Mouse (Mus musculus) heart, embryonic 12.5 days (tissue): ENCODE results near the gene Cntrl. TPM values are rescaled to one million over a fixed set of nuclear protein-coding genes. Genes with fewer than 3 reads are reported as not detected.

ENCODE experiments used
- ATAC-seq: fragments of 200-750 bp; cut with Nextera tagmentation; 2 replicates; pipeline ENCODE4 v1.8.0; 2017; ENCODE audit warnings: moderate TSS enrichment, moderate library complexity; ENCODE audit not compliant: insufficient number of reproducible peaks, low FRiP score
- H3K27ac ChIP-seq: fragments of 300-500 bp; sonication (generic); 2 replicates; pipeline ENCODE4 v1.5.1; 2016; ENCODE audit warnings: mild to moderate bottlenecking, moderate library complexity; ENCODE audit not compliant: poor library complexity, severe bottlenecking
- H3K27me3 ChIP-seq: fragments of 300-500 bp; sonication (generic); replicated peaks from 2 replicates; pipeline ENCODE4 v1.6.1; 2016; ENCODE audit warnings: mild to moderate bottlenecking, moderate library complexity
- H3K36me3 ChIP-seq: fragments of 300-500 bp; sonication (generic); 2 replicates; pipeline ENCODE4 v1.6.1; 2016; ENCODE audit warnings: mild to moderate bottlenecking, moderate library complexity
- H3K4me1 ChIP-seq: fragments of 300-500 bp; sonication (generic); replicated peaks from 2 replicates; pipeline ENCODE4 v1.6.1; 2016; ENCODE audit warnings: mild to moderate bottlenecking
- H3K4me2 ChIP-seq: fragments of 300-500 bp; sonication (generic); 2 replicates; pipeline ENCODE4 v1.6.1; 2016; ENCODE audit warnings: mild to moderate bottlenecking, moderate library complexity
- H3K4me3 ChIP-seq: fragments of 300-500 bp; sonication (generic); 2 replicates; pipeline ENCODE4 v1.5.1; 2016; ENCODE audit warnings: mild to moderate bottlenecking
- H3K9ac ChIP-seq: fragments of 300-500 bp; sonication (generic); 2 replicates; pipeline ENCODE4 v1.6.1; 2016; ENCODE audit warnings: mild to moderate bottlenecking, moderate library complexity
- H3K9me3 ChIP-seq: fragments of 300-500 bp; sonication (generic); replicated peaks from 2 replicates; pipeline ENCODE4 v1.6.1; 2016; ENCODE audit warnings: mild to moderate bottlenecking, moderate library complexity
- WGBS: fragments of 180-500 bp; shearing (Covaris S2); methylation state at CpG from one replicate; pipeline ENCODE4 v1.1.7; 2016; 5-methylcytosine and 5-hydroxymethylcytosine counted together
- polyA plus RNA-seq: library from polyadenylated mRNA; unstranded; fragments of >200 nt; fragmentation: Nextera tagmentation; extraction: Ambion mirVana; gene quantifications from 2 replicates; pipeline ENCODE4 v1.2.1, GENCODE M21; 2016

Gene Cntrl
- polyA plus RNA-seq, 1 experiment from 2014 or later, result 22.0 TPM

DNA sequence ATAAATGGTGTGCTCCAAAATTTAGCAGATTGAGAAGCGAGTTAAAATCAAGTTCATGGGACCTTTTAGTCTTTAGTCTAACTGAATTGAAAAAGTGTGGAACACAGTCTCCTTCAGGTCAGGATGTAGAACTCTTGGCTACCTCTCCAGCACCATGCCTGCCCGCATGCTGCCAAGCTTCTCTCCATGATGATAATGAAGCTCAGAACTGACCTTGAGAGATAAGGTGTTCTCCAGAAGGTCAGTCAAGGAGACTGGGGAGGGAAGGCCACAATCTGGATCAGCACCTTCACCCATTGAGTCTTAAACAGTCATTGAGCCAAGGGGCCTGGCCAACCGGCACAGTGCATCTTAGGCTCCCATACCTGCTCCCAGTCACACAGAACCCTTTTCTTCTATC lies 97.5 kb downstream of the Cntrl start:
- ATAC-seq, result no peak
- Histone ChIP-seq H3K27ac (no peak overlapping the region), H3K27me3 (no peaks in the 10 kb centered on the region), H3K9me3 (no peaks in the 10 kb centered on the region), H3K9ac (no peak overlapping the region), H3K4me3 (no peak overlapping the region), H3K4me2 (no peak overlapping the region), H3K36me3 (no peaks in the 10 kb centered on the region), H3K4me1 (peaks cover 13% of the 10 kb centered on the region; the same call in 1 of the 2 replicates)
- WGBS, result 63% methylated on average over 3 of the region's 3 CpGs

DNA sequence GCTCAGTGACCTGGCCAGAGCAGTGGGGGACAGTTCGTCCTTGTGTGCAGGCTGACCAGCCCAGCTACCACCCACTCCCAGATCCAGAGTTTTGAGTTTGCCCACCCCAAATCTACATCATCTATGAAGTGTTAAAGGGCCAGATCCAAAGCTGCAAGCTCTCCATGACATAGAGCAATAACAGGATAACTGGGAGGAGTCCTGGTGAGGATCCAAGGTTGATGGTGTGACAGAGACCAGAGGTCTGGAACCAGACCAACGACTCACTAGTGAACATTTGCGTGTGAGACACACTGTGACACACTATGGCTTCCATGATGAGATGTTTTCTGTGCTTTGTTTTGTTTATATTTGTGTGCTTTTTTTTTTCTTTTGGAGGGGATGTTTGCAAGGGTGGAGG lies 98.8 kb downstream of the Cntrl start:
- 80% methylated on average over 3 of the region's 3 CpGs for WGBS

GRCm38 (mm10) chr2:35208931-35209665 lies 99.8 kb downstream of the Cntrl start:
- no peaks in the 10 kb centered on the region for H3K36me3 ChIP-seq
- no peak overlapping the region for H3K4me3 ChIP-seq
- no peaks in the 10 kb centered on the region for H3K9me3 ChIP-seq
- ATAC-seq, result no peak
- WGBS, result 62% methylated on average over 8 of the region's 8 CpGs
- H3K27me3 ChIP-seq, result no peaks in the 10 kb centered on the region
- no peak overlapping the region for H3K4me2 ChIP-seq
- H3K9ac ChIP-seq, result no peak overlapping the region
- peaks cover 13% of the 10 kb centered on the region; the same call in 1 of the 2 replicates for H3K4me1 ChIP-seq
- no peak overlapping the region for H3K27ac ChIP-seq

More for the DNA sequence above, 98.8 kb downstream of the Cntrl start:
- no peak overlapping the region for H3K27ac ChIP-seq
- H3K4me2 ChIP-seq, result no peak overlapping the region
- H3K27me3 ChIP-seq, result no peaks in the 10 kb centered on the region
- H3K9me3 ChIP-seq, result no peaks in the 10 kb centered on the region
- no peak overlapping the region for H3K9ac ChIP-seq
- no peaks in the 10 kb centered on the region for H3K36me3 ChIP-seq
- peaks cover 13% of the 10 kb centered on the region; the same call in 1 of the 2 replicates for H3K4me1 ChIP-seq
- no peak overlapping the region for H3K4me3 ChIP-seq
- no peak for ATAC-seq

DNA sequence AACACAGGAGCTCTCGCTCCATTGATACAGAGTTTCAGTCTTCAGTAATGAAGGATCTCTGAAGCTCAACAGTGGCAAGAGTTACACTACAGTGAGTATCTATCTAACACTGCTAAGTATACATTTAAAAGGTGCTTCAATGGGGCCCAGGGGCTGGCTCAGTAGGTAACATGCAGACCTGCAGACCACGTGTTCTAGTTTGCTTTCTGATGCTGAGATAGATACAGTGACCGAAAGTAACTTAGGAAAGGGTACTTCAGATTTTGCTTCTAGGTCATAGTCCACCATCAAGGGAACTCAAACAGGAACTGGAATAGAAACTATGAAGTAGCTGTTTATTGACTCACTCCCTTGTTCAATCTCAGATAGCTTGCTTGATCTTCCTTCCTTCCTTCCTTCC lies 102.4 kb downstream of the Cntrl start:
- Histone ChIP-seq H3K4me2 (no peak overlapping the region), H3K27ac (no peak overlapping the region), H3K4me3 (no peak overlapping the region), H3K9ac (no peak overlapping the region), H3K27me3 (no peaks in the 10 kb centered on the region), H3K4me1 (peaks cover 13% of the 10 kb centered on the region), H3K36me3 (no peaks in the 10 kb centered on the region), H3K9me3 (no peaks in the 10 kb centered on the region)
- no peak for ATAC-seq
- 74% methylated on average over 3 of the region's 3 CpGs for whole genome bisulfite sequencing

- Histone ChIP-seq H3K36me3 (no peaks in the 10 kb centered on the region), H3K4me1 (peaks cover 4% of the 10 kb centered on the region; the same call in 1 of the 2 replicates), H3K4me3 (no peak overlapping the region), H3K9me3 (no peaks in the 10 kb centered on the region), H3K27me3 (no peaks in the 10 kb centered on the region), H3K9ac (no peak overlapping the region), H3K4me2 (no peak overlapping the region), H3K27ac (no peak overlapping the region)
- WGBS, result 46% methylated on average over 12 of the region's 12 CpGs
- no peak for ATAC-seq
These were observed 104.1 kb downstream of the Cntrl start for GRCm38 (mm10) chr2:35213345-35213910.

DNA sequence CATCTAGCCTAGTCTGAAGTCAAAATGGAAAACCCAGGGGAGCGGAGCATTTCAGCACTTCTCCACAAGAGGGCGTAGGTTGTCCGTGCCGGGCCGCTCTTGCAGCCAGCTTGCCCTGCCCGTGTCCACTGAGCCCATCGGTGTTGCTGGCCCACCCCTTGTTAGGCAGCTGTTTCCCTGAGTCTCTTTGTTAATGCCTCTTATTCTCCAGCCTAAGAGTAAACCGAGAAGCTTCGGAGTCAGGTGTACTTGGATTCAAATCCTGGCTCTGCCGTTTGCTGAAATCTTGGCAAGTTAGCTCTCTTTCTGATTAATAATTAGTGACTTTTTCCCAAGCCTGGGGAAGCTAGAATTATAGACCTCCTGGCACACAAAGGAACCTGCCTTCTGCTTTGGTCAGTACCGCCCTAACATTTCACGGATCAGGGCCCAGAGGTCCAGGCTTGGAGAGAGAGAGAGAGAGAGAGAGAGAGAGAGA lies 105.6 kb downstream of the Cntrl start:
- H3K36me3 ChIP-seq, result no peaks in the 10 kb centered on the region
- H3K4me2 ChIP-seq, result peak overlapping the region; percentile 48
- H3K4me3 ChIP-seq, result no peak overlapping the region
- ATAC-seq, result peak; percentile 73
- H3K4me1 ChIP-seq, result peaks cover 4% of the 10 kb centered on the region; the same call in 1 of the 2 replicates
- no peaks in the 10 kb centered on the region for H3K9me3 ChIP-seq
- H3K9ac ChIP-seq, result no peak overlapping the region
- no peaks in the 10 kb centered on the region for H3K27me3 ChIP-seq
- WGBS, result 8% methylated on average over 12 of the region's 12 CpGs
- no peak overlapping the region for H3K27ac ChIP-seq

GRCm38 (mm10) chr2:35215363-35215762 lies 106.1 kb downstream of the Cntrl start:
- Histone ChIP-seq H3K4me2 (no peak overlapping the region), H3K27me3 (no peaks in the 10 kb centered on the region), H3K9ac (no peak overlapping the region), H3K4me1 (peaks cover 4% of the 10 kb centered on the region; the same call in 1 of the 2 replicates), H3K9me3 (no peaks in the 10 kb centered on the region), H3K27ac (no peak overlapping the region), H3K36me3 (no peaks in the 10 kb centered on the region), H3K4me3 (no peak overlapping the region)
- ATAC-seq, result no peak
- WGBS, result 83% methylated on average over 14 of the region's 14 CpGs

DNA sequence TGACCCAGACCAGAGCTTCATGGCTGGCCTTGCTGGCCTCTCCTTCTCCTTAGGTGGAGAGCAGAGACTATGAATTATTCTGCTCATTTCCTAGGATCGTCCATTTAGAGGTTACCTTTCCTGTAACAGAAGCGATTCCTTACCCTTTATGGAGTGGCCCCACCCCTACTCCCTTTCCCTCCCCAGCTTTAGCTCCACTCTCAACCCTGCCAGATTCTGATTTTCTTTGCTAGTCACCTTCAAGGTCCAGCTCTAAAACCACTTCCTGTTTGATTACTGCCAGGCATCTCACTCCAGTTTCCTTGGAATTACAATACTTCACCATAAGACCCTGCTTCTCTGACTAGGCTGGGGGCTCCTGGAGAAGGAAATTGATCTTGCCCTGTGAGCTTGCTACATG lies 107.4 kb downstream of the Cntrl start:
- Histone ChIP-seq H3K27me3 (no peaks in the 10 kb centered on the region), H3K36me3 (no peaks in the 10 kb centered on the region), H3K4me2 (no peak overlapping the region), H3K4me1 (peaks cover 4% of the 10 kb centered on the region; the same call in 1 of the 2 replicates), H3K9ac (no peak overlapping the region), H3K27ac (no peak overlapping the region), H3K4me3 (no peak overlapping the region), H3K9me3 (no peaks in the 10 kb centered on the region)
- WGBS, result 70% methylated on average over 2 of the region's 2 CpGs
- ATAC-seq, result no peak

DNA sequence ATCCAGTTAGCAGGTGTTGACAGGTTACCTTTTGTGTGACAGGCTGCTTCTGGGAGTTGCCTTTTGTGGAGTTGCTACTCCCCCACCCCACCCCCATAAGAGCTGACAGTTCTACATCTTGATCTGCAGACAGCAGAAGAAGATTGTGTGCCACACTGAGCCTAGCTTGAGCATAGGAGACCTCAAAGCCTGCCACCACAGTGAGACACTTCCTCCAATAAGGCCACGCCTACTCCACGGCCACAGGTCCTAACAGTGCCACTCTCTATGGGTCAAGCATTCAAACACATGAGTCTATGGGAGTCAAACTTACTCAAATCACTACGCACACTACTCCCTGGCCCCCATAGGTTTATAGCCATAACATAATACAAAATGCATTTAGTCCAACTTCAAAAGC lies 109.4 kb downstream of the Cntrl start:
- no peak overlapping the region for H3K4me2 ChIP-seq
- H3K36me3 ChIP-seq, result no peaks in the 10 kb centered on the region
- ATAC-seq, result no peak
- no peaks in the 10 kb centered on the region for H3K9me3 ChIP-seq
- H3K4me1 ChIP-seq, result peaks cover 4% of the 10 kb centered on the region; the same call in 1 of the 2 replicates
- H3K27me3 ChIP-seq, result no peaks in the 10 kb centered on the region
- 81% methylated on average over 3 of the region's 3 CpGs for WGBS
- no peak overlapping the region for H3K4me3 ChIP-seq
- H3K9ac ChIP-seq, result no peak overlapping the region
- H3K27ac ChIP-seq, result no peak overlapping the region

- no peak overlapping the region for H3K4me3 ChIP-seq
- H3K27me3 ChIP-seq, result no peaks in the 10 kb centered on the region
- H3K9me3 ChIP-seq, result no peaks in the 10 kb centered on the region
- whole genome bisulfite sequencing, result 74% methylated on average over 6 of the region's 6 CpGs
- H3K36me3 ChIP-seq, result no peaks in the 10 kb centered on the region
- H3K9ac ChIP-seq, result no peak overlapping the region
- no peak overlapping the region for H3K4me2 ChIP-seq
- H3K27ac ChIP-seq, result no peak overlapping the region
- no peaks in the 10 kb centered on the region for H3K4me1 ChIP-seq
- no peak for ATAC-seq
These were observed 113.6 kb downstream of the Cntrl start for GRCm38 (mm10) chr2:35222822-35223391.

GRCm38 (mm10) chr2:35224285-35224684 lies 115.0 kb downstream of the Cntrl start:
- no peak overlapping the region for H3K27ac ChIP-seq
- no peaks in the 10 kb centered on the region for H3K9me3 ChIP-seq
- WGBS, result 80% methylated on average over 15 of the region's 15 CpGs
- H3K27me3 ChIP-seq, result no peaks in the 10 kb centered on the region
- no peaks in the 10 kb centered on the region for H3K4me1 ChIP-seq
- H3K9ac ChIP-seq, result no peak overlapping the region
- H3K36me3 ChIP-seq, result no peaks in the 10 kb centered on the region
- H3K4me3 ChIP-seq, result no peak overlapping the region
- no peak overlapping the region for H3K4me2 ChIP-seq
- no peak for ATAC-seq
